Mouse (Mus musculus) R1 (cell line): ENCODE measurements at regions not wholly inside any gene's neighbourhood (a gene's known extent, or its start where the extent isn't known, plus 50 kb on each side); places are given as distances from the start of the nearest gene placed in this dataset.

Source experiments
- DNase-seq: peaks from one replicate; pipeline ENCODE4 v3.0.0-alpha.2; 2018; ENCODE audit warnings: low read depth, low spot score

DNA sequence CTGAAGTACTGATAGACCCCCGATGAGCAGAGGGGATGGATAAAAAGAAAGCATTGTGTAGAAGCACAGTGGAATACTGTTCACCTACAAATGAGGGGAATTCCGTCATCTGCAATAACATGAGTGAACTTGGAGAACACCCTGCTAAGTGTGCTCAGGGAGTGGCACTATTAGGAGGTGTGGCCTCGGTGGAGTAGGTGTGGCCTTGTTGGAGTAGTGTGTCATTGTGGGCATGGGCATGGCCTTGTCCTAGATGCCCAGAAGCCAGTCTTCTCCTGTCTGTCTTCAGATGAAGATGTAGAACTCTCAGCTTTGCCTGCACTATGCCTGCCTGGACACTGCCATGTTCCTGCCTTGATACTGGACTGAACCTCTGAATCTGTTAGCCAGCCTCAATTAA is 86.2 kb upstream of the Kl start:
- DNase-seq = no peak

DNA sequence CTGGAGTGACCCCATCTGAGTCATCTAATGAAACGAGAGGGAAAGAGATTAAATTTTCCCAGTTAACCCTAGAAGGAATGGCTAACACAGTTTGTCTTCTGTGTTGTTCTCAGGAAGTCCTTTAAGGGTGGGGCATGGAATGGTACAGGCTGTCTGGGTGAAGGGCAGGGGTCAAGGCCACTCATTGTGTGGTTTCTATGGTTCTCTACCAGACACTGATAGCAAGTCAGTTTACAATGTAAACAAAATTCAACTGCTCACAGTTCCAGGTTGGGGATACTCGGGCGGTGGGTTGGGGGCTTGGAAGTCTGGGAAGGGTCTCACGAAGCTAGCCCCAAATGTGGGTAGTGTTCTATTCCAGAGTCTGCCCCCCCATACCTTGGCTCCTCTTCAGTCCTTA is 82.5 kb upstream of the Kl start:
- peak; percentile 77 for DNase-seq

GRCm38 (mm10) chr5:150878805-150879204 is 73.6 kb upstream of the Kl start:
- no peak for DNase-seq

- DNase-seq = no peak
These were observed 68.7 kb upstream of the Kl start for GRCm38 (mm10) chr5:150883676-150884075.

DNA sequence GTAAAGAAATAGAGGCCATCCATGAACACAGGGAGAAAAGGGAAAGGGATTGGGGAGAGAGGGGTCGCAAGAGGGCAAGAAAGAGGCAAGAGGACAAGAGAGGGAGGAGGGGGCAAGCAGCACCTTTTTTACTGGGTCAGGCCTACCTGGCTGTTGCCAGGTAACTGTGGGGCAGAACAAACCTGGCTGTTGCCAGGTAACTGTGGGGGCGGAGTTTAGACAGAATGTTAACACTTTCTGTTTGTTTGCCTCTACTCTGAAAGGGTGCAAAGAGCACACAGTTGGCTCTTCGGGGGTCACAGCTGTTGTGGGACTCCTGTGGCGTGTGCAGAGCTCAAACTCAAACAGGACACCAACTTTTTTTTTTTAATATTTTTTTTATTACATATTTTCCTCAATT is 62.3 kb upstream of the Kl start:
- DNase-seq = peak; percentile 84

DNA sequence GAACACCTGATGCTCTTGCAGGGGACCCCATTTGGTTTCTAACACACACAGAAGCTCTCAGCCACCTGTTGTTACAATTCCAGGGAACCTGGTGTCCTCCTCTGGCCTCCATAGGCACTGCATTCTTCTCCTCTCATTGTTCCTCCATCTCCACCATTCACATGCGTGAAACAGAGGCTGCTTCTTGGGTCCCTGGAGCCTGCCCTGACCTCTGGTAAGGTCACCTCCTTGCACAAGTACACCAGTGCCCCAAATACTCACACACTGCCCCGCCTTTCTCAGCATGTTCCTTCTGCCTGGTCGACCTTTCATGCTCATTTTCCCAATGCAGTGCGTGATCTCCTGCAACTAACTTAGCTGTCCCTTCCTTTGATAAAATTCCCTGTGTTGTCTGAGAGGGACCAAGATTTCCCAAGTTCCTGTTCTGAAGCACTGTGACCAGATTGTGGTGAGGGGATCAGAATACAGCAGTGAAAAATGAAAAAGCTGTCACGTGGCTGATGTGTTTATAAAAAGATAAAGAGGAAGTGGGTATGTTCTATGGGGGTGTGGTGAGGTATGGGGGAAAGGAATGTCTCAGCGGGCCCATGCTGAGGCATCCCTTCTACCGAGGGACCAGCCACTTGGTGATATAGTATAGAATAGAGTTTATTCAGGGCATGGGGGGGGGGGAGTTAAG is 61.0 kb upstream of the Kl start:
- peak; percentile 73 for DNase-seq

GRCm38 (mm10) chr5:150894049-150894738 is 58.2 kb upstream of the Kl start:
- DNase-seq = peak; percentile 84

- no peak for DNase-seq
These were observed 57.7 kb upstream of the Kl start for GRCm38 (mm10) chr5:150894739-150895085.

DNA sequence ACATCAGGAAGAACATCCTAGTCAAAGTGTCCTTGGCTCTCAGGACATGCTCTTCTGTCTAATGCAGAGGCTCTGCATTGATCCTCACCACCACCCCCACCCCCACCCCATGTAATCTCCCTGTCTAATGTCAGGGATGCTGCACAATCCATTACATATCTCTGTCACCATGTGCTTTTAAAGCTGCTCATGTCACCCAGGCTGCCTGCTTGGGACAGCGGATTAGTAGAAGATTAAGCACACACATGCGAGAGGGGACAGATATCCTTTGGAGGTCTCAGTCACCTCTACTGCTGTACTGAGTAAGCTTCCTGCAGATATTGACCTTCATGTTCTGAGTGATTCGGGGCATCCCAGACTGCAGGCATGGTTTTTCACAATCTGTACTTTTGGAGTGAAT is 50.7 kb upstream of the Kl start:
- DNase-seq = no peak
